Mouse (Mus musculus) small intestine, adult 2 months (tissue): ENCODE results near the gene Flna.

Source experiments
- CTCF ChIP-seq: fragments of 200-500 bp; IDR thresholded peaks from 2 replicates; pipeline ENCODE4 v1.5.1; 2012; ENCODE audit warnings: low read depth, mild to moderate bottlenecking, control low read depth, inconsistent platforms, low read length, moderate library complexity, mixed read lengths; ENCODE audit not compliant: insufficient replicate concordance, insufficient read length; ENCODE audit errors: extremely low read depth
- POLR2A ChIP-seq: fragments of 200-500 bp; IDR thresholded peaks from 2 replicates; pipeline ENCODE4 v1.6.1; 2012; ENCODE audit warnings: low read depth, mild to moderate bottlenecking, control low read depth, inconsistent platforms, low read length, moderate library complexity

- TF ChIP-seq CTCF (no peak), POLR2A (no peak)
Observed at GRCm38 (mm10) chrX:74218496-74218895, 31.1 kb downstream of the Flna start.
